Mouse (Mus musculus): ENCODE results near the gene Hist1h2bh. TPM values are rescaled to one million over a fixed set of nuclear protein-coding genes. Genes with fewer than 3 reads are reported as not detected.

The Hist1h2bh gene
- 0.36 TPM for polyA plus RNA-seq (2015; fragmentation: Illumina TruSeq; extraction: RNeasy Lipid Tissue Mini Kit (QIAGEN cat#74804); ENCODE audit: insufficient read depth, low replicate concordance)

DNA sequence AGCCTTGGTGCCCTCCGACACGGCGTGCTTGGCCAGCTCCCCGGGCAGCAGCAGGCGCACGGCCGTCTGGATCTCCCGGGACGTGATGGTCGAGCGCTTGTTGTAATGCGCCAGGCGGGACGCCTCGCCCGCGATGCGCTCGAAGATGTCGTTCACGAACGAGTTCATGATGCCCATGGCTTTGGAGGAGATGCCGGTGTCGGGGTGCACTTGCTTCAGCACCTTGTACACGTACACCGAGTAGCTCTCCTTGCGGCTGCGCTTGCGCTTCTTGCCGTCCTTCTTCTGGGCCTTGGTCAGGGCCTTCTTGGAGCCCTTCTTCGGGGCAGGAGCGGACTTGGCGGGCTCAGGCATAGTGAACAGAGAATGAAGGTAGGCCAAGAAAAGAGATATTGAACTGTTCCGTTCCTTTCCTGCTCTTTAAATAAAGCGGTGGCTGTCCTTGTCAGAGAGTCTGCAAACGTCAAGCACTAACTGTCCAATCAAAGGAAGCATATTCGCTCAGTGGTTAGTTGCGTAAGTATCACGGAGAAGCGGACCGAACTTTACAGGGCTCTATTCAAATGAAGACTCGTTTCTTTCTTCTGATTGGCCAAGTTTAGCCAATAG lies at the start of gene Hist1h2bh:
Gene Hist1h2bh, minus strand, starts transcription at position 394 of the 609 bp plus-strand sequence.

DNA sequence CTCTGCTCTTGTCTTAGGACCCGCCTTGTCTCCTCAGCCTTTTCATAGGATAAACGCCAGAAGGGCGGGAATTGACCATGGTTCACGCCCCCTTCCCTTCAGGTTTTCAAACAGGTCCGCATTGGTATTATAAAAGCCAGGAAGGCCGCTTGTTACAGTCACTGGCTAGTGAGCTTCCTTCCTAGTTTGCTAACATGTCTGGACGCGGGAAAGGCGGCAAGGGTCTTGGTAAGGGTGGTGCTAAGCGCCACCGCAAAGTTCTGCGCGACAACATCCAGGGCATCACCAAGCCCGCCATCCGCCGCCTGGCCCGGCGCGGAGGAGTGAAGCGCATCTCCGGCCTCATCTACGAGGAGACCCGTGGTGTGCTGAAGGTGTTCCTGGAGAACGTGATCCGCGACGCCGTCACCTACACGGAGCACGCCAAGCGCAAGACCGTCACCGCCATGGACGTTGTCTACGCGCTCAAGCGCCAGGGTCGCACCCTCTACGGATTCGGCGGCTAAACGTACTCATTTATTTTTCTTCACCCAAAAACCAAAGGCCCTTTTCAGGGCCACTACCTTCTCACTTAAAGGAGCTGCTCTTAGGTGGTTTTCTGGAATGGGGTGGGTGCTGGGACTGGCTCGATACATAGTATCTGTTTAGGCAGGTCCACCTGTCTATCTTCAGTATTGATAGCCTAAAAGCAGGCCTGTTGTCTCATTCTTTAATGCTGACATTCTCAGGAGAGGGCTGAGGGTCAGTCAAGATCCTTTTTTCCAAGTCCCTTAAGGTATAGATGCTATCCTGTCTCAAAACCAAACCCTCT lies 38.4 kb upstream of the Hist1h2bh start, which contains the start of gene Hist1h4d:
Gene Hist1h4d, plus strand, starts transcription at position 191 of the 811 bp plus-strand sequence.

DNA sequence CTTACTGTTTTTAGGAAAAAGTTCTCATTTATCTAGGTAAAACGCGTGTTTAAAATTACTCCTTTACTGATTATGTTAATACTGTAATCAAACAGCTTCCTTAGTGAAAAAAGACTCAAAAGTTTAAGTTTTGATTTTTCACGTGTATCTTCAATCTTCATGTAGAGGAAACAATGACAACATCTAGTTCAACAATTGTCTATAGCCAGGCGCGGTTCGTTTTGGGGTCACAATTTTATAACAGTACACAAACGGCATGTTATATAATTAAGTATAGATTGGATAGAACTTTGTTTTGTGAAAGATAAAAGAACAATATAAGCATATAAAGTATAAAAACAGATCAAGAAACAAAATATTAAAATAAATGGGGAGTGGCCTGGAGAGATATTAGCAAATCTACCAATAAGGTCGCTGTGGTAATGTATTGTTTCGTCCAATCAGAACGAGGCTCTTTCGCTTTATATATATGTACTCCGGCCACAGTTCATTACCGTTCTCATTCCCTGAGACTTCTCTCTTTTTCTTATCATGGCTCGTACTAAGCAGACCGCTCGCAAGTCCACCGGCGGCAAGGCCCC lies 32.2 kb upstream of the Hist1h2bh start, which contains the start of gene Hist1h3d:
Gene Hist1h3d, plus strand, starts transcription at position 493 of the 581 bp plus-strand sequence.

DNA sequence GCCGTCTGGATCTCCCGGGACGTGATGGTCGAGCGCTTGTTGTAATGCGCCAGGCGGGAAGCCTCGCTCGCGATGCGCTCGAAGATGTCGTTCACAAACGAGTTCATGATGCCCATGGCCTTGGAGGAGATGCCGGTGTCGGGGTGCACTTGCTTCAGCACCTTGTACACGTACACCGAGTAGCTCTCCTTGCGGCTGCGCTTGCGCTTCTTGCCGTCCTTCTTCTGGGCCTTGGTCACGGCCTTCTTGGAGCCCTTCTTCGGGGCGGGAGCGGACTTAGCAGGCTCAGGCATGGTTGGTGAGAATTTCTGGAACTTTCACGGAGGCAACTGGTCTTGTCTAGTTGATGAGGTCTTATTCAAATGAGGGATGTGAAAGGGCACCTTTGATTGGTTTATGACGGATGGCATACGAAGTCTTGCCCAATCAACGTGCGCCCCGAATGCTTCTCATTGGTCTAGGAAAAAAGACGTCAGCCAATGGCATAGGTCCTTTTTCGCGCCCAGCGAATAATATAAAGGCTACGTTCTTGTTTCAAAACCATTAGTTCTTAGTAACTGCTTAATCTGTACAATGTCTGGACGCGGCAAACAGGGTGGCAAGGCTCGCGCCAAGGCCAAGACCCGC lies 30.8 kb upstream of the Hist1h2bh start, which contains the start of the genes Hist1h2bf and Hist1h2ad:
Gene Hist1h2bf, minus strand, starts transcription at position 299 of the 627 bp plus-strand sequence.
Gene Hist1h2ad, plus strand, starts transcription at position 484 of the 627 bp plus-strand sequence.

DNA sequence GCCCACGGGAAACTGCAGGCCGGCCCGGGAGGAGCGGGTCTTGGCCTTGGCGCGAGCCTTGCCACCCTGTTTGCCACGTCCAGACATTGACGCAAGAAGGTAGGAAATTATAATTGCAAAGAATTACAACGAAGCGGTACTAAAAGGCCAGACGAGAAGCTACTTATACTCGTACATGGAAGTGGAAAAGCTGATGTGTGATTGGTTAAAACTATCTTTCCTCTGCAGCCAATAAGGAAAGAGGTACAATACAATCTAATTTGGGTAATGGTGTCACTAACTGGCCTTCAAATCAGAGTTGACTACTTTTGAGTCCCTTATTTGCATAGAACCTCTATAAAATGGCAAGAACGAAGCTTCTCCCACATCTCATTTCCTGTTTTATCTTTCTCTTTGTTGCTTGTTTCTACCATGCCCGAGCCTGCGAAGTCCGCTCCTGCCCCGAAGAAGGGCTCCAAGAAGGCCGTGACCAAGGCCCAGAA lies 27.9 kb upstream of the Hist1h2bh start, which contains the start of the genes Hist1h2ae and Hist1h2bg:
Gene Hist1h2ae, minus strand, starts transcription at position 199 of the 482 bp plus-strand sequence.
Gene Hist1h2bg, plus strand, starts transcription at position 375 of the 482 bp plus-strand sequence.

DNA sequence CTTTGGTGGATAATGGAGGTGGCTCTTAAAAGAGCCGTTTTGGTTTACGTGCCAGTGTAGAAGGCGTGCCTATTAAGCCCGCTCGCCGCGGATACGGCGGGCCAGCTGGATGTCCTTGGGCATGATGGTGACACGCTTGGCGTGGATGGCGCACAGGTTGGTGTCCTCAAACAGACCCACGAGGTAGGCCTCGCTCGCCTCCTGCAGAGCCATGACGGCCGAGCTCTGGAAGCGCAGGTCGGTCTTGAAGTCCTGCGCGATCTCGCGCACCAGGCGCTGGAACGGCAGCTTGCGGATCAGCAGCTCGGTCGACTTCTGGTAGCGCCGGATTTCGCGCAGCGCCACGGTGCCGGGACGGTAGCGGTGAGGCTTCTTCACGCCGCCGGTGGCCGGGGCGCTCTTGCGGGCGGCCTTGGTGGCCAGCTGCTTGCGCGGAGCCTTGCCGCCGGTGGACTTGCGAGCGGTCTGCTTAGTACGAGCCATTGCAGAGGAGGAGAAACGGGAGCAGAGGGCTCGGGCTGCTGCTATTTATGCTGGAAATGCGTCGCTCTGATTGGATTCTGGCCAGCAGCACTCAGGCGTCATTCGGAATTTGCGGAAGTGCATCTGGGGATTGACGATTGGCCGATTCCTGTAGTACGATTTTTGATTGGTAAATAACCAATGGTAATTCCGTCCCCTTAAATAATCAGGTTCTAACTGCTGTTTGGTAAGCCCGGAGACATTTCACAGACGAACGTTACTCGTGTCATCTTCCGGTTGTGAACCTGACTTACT lies 18.9 kb upstream of the Hist1h2bh start, which contains the start of gene Hist1h3e:
Gene Hist1h3e, minus strand, starts transcription at position 487 of the 777 bp plus-strand sequence.

DNA sequence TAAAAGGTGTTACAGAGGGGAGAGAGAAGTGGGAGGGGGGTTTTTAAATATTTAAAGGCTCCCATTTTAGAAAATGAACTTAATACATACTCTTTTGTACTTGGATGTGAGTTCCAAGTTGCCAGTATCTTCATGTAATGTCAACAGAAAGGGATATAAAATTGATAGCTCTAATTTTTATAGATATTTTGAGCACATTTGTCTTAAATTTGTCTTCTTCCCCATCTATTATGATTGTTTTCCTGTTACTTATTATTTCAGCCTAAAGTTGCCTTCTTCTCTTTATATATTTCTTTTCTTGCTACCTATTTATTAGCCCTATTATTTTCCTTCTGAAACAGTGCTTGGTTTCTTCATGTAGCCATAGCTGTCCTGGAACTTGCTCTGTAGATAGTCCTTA lies 9.8 kb upstream of the Hist1h2bh start, which contains the start of gene Hist1h1d:
Gene Hist1h1d, plus strand, starts transcription at position 301 of the 400 bp plus-strand sequence.

DNA sequence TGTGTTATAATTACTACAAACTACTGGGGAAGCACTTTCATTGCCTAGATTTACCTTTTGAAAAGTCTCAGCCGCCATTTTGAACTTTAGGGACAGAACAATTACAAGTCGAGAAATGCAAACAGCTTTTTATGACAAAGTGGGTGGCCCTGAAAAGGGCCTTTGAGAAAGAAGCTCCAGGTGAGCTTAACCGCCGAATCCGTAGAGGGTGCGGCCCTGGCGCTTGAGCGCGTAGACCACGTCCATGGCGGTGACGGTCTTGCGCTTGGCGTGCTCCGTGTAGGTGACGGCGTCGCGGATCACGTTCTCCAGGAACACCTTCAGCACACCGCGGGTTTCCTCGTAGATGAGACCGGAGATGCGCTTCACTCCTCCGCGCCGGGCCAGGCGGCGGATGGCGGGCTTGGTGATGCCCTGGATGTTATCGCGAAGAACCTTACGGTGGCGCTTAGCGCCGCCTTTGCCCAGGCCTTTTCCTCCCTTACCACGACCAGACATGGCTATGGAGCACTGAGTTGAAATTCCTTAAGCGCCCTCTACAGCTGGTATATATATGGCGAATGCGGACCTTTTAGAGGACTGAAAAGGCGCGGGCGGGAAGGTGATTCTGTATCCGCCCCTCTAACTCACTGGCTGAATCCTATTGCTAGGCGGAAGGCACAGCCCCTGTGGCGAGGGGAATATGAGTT lies 8.1 kb upstream of the Hist1h2bh start, which contains the start of gene Hist1h4f:
Gene Hist1h4f, minus strand, starts transcription at position 503 of the 689 bp plus-strand sequence.

DNA sequence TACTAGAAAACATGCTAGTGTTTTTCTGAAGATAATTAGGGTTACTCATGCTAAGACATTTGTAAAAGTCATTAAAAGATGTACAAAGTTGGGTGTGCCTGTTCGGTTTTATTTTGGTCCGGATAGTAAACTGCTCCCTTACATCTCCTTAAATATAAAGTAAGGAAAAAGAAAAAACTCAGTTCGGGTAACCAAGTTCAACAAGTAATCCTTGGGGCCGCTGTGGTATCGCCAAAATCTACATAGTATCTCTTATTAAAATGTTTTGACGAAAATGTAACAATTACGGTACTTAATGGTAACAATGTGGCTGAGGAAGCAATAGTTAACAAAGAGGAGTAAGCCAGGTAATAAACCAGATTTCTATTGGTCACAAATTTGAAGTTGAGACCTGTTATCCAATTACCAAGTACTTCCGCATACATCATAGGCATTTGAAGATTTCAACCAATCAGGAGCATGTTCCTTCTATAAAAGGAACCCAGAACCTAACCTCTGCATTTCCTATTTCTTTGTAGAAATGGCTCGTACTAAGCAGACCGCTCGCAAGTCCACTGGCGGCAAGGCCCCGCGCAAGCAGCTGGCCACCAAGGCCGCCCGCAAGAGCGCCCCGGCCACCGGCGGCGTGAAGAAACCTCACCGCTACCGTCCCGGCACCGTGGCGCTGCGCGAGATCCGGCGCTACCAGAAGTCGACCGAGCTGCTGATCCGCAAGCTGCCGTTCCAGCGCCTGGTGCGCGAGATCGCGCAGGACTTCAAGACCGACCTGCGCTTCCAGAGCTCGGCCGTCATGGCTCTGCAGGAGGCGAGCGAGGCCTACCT lies 984 bp upstream of the Hist1h2bh start, which contains the start of gene Hist1h3f:
Gene Hist1h3f, plus strand, starts transcription at position 88 of the 822 bp plus-strand sequence.

DNA sequence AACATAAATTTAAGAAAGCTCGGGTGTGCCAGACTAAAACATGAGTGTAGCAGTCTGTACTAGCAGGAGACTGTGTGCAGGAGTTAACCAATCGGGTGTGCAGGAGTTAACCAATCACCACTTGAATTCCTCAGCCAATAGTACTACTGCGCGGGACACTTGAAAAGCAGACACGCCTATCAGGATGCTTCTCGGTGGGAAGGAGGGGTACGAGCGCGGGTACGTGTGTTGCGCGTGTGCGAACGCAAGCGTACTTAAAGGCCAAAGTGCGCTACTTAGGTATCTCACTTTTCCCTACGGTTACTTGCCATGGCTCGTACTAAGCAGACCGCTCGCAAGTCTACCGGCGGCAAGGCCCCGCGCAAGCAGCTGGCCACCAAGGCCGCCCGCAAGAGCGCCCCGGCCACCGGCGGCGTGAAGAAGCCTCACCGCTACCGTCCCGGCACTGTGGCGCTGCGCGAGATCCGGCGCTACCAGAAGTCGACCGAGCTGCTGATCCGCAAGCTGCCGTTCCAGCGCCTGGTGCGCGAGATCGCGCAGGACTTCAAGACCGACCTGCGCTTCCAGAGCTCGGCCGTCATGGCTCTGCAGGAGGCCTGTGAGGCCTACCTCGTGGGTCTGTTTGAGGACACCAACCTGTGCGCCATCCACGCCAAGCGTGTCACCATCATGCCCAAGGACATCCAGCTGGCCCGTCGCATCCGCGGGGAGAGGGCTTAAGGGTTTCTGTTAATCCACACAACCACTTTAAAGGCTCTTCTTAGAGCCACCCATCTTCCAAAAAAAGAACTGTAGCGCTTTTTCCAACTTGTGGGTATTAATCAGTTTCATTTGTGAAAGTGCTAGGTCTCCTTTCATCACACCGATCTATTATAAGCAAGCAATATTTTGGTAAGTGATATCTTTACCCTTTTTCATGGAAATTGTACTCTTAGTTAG lies 7.8 kb downstream of the Hist1h2bh start, which contains the start of gene Hist1h3g:
Gene Hist1h3g, plus strand, starts transcription at position 286 of the 939 bp plus-strand sequence.

DNA sequence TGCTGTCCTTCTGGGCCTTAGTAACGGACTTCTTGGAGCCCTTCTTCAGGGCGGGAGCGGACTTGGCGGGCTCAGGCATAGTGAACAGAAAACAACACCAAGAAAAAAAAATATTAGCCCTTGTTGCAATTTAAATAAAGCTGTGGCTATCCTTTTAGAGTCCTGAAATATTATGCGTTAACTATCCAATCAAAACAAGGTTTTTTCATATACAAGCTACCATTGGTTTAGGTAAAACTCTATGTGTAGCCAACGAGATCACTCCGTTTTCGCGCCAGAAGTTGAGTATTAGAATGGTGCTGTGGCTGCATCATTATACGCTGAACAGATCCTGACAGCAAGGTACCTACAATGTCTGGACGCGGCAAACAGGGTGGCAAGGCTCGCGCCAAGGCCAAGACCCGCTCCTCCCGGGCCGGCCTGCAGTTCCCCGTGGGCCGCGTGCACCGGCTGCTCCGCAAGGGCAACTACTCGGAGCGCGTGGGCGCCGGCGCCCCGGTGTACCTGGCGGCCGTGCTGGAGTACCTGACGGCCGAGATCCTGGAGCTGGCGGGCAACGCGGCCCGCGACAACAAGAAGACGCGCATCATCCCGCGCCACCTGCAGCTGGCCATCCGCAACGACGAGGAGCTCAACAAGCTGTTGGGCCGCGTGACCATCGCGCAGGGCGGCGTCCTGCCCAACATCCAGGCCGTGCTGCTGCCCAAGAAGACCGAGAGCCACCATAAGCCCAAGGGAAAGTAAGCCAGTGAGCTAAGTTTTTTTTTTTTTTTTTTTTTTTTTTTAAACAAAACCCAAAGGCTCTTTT lies 9.4 kb downstream of the Hist1h2bh start, which contains the start of gene Hist1h2af:
Gene Hist1h2af, plus strand, starts transcription at position 347 of the 808 bp plus-strand sequence.

DNA sequence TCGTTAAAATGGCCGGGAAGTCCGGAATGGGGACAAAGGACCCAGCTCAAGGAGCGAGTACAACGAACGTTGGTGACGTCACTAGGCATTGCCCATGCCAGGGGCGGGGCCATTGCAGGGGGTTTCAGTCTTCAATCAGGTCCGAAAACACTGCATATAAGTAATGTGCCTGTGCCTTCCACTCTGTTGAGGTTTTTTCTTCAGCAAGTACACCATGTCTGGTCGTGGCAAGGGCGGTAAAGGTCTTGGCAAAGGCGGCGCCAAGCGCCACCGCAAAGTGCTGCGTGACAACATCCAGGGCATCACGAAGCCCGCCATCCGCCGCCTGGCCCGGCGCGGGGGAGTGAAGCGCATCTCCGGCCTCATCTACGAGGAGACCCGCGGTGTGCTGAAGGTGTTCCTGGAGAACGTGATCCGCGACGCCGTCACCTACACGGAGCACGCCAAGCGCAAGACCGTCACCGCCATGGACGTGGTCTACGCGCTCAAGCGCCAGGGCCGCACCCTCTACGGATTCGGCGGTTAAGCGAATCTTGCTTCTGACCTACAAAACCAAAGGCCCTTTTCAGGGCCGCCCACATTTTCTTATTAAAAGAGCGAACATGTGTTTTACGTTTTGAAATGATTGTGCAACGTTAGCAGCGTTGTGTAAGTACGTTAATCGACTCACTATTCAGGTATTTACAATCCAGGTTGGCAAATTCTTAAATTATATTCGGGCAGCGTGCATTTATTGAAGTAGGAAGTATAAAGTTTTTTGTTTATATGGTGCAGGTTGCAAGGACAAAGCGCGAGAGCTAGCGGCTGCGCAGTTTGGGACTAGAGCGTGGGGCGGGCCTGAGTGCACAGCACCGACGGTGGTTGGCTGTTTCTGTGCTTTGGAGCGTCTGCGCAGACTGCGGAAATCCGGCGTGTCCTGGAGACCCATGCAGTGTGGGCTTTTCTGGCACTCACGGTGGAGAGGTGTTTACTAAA lies 12.0 kb downstream of the Hist1h2bh start, which contains the start of gene Hist1h4h:
Gene Hist1h4h, plus strand, starts transcription at position 150 of the 975 bp plus-strand sequence.

